Mouse (Mus musculus): ENCODE data around the gene Pbx1.

The Pbx1 gene

GRCm38 (mm10) chr1:168224218-168224617 lies 207.9 kb downstream of the Pbx1 start:
- DNase-seq (ENCODE audit: low read depth) = no peak

- DNase-seq (ENCODE audit: low read depth) = no peak
Observed at GRCm38 (mm10) chr1:168222794-168223193, 209.3 kb downstream of the Pbx1 start.

GRCm38 (mm10) chr1:168221071-168221521 lies 211.0 kb downstream of the Pbx1 start:
- no peak for DNase-seq (ENCODE audit: low read depth)

- no peak for DNase-seq (ENCODE audit: low read depth)
Observed at GRCm38 (mm10) chr1:168215896-168216747, 215.9 kb downstream of the Pbx1 start.

- no peak for DNase-seq (ENCODE audit: low read depth)
Observed at GRCm38 (mm10) chr1:168215468-168215867, 216.6 kb downstream of the Pbx1 start.

- DNase-seq (ENCODE audit: low read depth) = no peak
Observed at GRCm38 (mm10) chr1:168214040-168214443, 218.0 kb downstream of the Pbx1 start.

- DNase-seq (ENCODE audit: low read depth) = no peak
Observed at GRCm38 (mm10) chr1:168213595-168213994, 218.5 kb downstream of the Pbx1 start.

- no peak for DNase-seq (ENCODE audit: low read depth)
Observed at GRCm38 (mm10) chr1:168210401-168210800, 221.7 kb downstream of the Pbx1 start.

- no peak for DNase-seq (ENCODE audit: low read depth)
Observed at GRCm38 (mm10) chr1:168200570-168201156, 231.4 kb downstream of the Pbx1 start.

GRCm38 (mm10) chr1:168198276-168198675 lies 233.8 kb downstream of the Pbx1 start:
- DNase-seq (ENCODE audit: low read depth) = no peak

- no peak for DNase-seq (ENCODE audit: low read depth)
Observed at GRCm38 (mm10) chr1:168197908-168198258, 234.2 kb downstream of the Pbx1 start.

- DNase-seq (ENCODE audit: low read depth) = no peak
Observed at GRCm38 (mm10) chr1:168197195-168197907, 234.7 kb downstream of the Pbx1 start.

GRCm38 (mm10) chr1:168193364-168193763 lies 238.7 kb downstream of the Pbx1 start:
- DNase-seq (ENCODE audit: low read depth) = no peak

GRCm38 (mm10) chr1:168182816-168183215 lies 249.3 kb downstream of the Pbx1 start:
- no peak for DNase-seq (ENCODE audit: low read depth)

GRCm38 (mm10) chr1:168180622-168181441 lies 251.2 kb downstream of the Pbx1 start:
- no peak for DNase-seq (ENCODE audit: low read depth)

- DNase-seq (ENCODE audit: low read depth) = no peak
Observed at GRCm38 (mm10) chr1:168179691-168180090, 252.4 kb downstream of the Pbx1 start.

GRCm38 (mm10) chr1:168178611-168179010 lies 253.5 kb downstream of the Pbx1 start:
- no peak for DNase-seq (ENCODE audit: low read depth)

- no peak for DNase-seq (ENCODE audit: low read depth)
Observed at GRCm38 (mm10) chr1:168175586-168175985, 256.5 kb downstream of the Pbx1 start.

- DNase-seq (ENCODE audit: low read depth) = no peak
Observed at GRCm38 (mm10) chr1:168169791-168170190, 262.3 kb downstream of the Pbx1 start.

GRCm38 (mm10) chr1:168169052-168169779 lies 262.9 kb downstream of the Pbx1 start:
- no peak for DNase-seq (ENCODE audit: low read depth)

- DNase-seq (ENCODE audit: low read depth) = no peak
Observed at GRCm38 (mm10) chr1:168167781-168168180, 264.3 kb downstream of the Pbx1 start.
